Mouse (Mus musculus): ENCODE results near the gene Pfkfb4.

DNA sequence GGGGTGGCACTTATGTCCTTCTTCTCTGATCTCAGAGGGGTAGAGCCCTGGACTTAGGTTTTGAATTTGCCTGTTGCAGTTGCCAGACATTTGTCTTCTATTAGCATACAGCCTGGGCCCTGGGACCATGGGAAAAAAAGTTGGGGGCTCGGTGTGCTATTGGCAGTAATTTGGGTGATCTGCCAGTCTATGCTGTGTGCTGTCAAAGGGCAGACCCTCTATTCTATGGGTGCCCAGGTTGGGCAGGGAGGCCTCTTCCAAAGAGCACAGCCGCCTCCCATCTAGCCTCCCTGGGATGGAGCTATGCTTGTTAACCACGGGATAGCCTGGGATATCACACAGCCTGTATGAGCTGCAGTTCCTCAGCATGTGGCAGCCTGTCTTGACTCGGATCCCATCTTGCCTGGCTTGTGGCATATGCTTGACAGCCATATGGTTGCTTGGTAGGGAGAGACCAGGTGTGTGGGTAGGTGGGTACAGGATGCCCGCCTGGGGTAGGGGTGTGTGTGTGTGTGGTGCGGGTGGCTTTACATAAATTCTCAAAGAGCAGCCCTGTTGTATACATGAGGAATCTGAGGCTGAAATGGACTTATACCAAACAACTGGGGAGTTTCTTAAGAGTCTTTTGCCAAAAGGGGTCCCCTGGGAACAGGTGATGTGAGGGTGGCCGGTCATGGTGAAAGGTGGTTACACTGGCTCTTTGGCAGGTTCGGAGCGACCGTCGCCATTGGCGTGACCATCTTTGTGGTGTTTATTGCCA, 63.9 kb downstream of the Pfkfb4 start:
- TF ChIP-seq HCFC1 (IDR thresholded peaks at IDR 0.05; ENCODE audit: borderline replicate concordance, insufficient read depth, low read length) (no peak), CHD2 (IDR thresholded peaks at IDR 0.05; ENCODE audit: low read depth, low read length) (no peak)
